Mouse (Mus musculus): ENCODE data around the gene Gna14.

- TF ChIP-seq CTCF (IDR thresholded peaks at IDR 0.05; ENCODE audit: insufficient read depth, low read depth, low read length) = no peak
- no peak for TF ChIP-seq POLR2A (IDR thresholded peaks at IDR 0.05; ENCODE audit: insufficient read depth, low read depth, low read length)
Observed at GRCm38 (mm10) chr19:16434879-16435278, 683 bp upstream of the Gna14 start.

Measured in olfactory bulb, adult 2 months (tissue).